Mouse (Mus musculus) layer of hippocampus, postnatal 36 days (tissue): Measurements from ENCODE around the gene Ppp1r12b. TPM values are rescaled to one million over a fixed set of nuclear protein-coding genes. Genes with fewer than 3 reads are reported as not detected.

Experiments
- DNase-seq, 2 experiments: peaks; one replicate each; pipeline ENCODE4 v3.0.0; 2022
- total RNA-seq, 2 experiments: library from RNA; stranded (reverse); gene quantifications; 2 replicates each; pipeline ENCODE4 v1.2.3; 2021

Gene Ppp1r12b
- total RNA-seq, result 10 to 100 TPM; 71.9 to 77.8 TPM

DNA sequence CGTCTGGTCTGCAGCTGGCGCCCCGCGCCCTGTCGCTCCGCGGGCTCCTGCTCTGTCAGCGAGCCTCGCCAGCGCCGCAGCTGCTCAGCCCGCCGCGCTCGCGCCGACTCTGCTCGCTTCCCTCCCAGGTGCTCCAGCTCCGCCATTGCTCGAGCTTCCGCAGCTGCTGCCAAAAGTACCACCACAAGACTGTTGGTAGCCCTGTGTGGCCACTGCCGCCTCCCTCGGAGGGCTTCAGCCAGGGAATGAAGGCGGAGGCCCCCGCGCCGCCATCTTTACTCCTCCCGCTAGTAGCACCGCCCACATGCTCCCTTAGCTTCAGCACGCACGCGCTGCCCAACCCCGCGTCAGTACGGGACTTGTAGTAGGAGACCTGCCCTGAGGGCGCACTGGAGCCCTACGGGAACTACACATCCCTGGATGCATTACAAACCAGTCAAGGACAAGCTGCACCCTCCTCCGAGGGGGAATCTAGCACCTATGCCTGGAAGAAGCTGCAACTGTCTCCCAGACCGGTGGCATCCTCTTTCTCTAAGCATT is at the start of gene Ppp1r12b:
Ppp1r12b (minus strand) TSS at position 306 of the 540 bp plus-strand sequence.
- DNase-seq, result peak; percentile 95 to 98

DNA sequence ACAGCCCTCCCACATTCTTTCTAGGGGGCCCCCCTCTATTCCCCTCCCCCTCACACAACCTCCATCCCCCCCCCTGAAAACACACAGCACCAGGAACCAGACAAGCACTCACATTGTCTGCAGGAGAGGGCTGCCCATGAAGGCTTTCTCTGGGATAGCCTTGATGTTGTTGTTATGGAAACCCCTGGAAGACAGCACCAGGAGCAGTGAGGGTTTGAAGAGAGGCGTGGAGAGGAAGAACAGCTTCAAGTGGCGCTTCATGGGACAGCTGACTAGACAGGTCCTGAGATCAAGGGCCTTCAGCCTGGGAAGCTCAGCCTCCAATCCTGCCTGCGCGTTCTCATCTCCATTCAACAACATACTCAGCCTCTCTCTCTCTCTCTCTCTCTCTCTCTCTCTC is 47.6 kb upstream of the Ppp1r12b start:
- DNase-seq, result no peak

DNA sequence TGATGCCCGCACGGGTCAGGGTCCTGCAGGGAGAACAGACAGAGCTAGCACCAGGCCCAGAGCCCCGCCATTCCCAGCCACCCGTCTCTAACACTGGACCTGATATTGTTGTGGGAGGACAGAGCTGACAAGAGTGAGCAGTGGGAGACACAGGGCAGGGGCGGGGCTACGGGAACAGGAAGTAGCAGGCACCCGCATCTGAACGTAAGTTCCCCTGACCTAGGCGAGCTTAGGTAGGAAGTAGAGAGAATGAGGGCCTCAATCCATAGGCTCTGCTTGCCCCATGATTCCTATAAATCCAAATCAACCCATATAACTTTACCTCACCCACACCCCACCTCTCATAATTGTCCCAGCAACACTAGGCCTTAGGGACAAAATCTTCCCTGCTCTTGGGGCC is 44.8 kb upstream of the Ppp1r12b start:
- no peak for DNase-seq

DNA sequence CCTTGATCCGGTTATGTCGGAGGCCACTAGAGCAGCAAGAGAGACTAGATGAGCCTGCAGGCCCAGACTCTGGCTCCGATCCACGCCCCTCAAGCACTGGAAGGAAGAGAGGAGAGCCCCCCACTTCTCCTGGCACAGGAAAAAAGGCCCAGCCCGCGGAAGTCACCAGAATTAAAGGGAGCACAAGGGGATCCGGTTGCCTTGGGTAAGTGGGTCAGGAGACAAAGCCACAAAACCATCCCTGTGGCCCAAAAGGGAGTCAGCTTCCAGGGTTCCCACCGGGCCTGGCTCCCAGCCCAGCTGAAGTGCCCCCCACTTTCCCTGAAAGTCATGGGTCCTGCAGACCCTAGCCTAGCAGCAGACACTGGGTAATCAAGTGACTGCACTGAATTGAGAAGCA is 42.5 kb upstream of the Ppp1r12b start:
- no peak for DNase-seq

DNA sequence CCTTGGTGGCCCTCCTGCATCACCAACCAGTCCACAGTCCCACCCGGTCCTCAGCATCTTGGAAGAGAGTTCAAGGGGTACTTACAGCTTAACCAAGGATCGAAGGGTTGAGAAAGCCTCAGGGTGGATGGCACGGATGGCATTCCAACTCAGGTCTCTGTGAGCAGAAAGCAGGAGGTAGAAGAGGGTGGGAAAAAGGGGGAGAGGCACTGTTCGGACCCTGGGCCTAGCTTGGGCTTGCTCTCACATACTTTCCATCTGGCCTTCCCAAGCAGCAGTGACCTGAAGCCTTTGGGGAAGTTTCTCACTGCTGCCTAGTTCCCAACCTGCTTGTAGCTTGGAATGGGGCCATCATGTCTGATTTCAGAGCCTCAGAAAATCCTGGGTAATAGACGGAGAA is 41.8 kb upstream of the Ppp1r12b start:
- no peak for DNase-seq

DNA sequence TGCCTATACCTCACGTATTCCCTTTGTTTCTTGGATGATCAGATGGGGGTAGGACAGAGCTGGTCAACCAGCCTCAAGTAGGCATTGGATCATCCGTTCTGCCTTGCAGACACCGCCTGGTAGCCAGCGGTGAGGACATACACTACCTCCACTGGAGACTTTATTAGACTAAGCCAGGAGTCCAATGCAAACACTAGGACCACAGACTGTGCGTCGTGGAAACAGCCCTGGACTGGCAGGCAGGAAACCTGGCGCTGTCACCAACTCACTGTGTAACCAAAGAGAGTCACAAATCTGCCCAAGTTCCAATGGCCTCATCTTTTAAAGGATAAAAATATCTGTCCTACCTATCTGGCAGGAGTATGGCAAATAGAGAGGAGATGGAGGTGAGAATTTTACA is 40.7 kb upstream of the Ppp1r12b start:
- no peak for DNase-seq

DNA sequence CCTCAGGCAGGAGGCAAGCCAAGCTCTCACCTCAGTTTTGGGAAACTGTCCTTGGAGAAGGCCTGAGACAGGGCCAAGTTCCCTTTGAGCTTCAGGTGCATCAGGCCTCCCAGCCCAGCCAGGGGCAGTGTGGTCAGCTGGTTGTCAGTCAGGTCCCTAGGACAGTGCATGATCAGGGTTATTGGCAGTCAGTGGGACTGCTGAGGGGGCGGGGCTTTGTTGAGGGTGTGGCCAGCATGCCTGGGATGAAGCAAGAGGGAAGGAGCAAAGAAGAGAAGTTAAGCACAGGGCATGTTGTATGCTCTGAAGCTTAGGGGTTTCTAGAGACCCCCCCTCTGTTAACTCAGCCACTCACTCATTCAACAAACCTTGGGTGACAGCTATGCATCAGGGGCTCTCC is 40.2 kb upstream of the Ppp1r12b start:
- no peak for DNase-seq

DNA sequence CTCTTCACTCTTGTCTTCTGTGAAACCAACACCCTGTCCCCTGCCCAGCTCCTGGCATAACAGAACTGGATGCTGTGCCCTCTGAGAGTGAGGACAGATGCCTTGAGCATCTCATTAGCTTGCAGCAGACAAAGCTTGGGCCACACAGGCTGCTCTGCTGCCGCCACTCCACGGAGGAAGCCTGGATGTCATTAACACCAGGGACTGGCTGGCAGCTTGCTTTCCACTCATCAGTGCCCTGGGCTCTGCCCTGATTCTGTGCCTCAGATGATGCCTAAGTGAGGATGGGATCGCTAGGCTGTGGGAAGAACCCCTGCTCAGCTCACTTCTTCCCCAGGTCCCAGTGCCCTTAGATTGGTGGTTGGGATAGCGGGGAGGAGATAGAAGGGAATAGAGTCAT is 39.7 kb upstream of the Ppp1r12b start:
- no peak for DNase-seq

DNA sequence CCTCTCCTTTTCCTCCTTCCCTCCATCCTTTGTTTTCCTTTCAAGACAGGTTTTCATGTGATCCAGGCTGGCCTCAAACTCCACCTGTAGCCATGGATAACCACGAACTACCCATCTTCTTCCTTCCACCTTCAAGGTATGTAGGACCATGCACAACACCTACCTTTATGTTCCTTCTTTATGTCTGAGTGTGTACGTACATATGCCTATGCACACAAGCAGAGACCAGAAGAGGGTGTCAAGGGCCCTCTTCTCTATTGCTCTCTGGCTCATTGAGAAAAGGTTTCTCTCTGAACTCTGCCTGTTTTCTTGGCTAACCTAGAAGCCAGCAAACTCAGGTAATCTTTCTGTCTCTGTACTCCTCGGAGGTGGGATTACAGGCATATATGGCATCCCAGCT is 39.0 kb upstream of the Ppp1r12b start:
- DNase-seq, result no peak

DNA sequence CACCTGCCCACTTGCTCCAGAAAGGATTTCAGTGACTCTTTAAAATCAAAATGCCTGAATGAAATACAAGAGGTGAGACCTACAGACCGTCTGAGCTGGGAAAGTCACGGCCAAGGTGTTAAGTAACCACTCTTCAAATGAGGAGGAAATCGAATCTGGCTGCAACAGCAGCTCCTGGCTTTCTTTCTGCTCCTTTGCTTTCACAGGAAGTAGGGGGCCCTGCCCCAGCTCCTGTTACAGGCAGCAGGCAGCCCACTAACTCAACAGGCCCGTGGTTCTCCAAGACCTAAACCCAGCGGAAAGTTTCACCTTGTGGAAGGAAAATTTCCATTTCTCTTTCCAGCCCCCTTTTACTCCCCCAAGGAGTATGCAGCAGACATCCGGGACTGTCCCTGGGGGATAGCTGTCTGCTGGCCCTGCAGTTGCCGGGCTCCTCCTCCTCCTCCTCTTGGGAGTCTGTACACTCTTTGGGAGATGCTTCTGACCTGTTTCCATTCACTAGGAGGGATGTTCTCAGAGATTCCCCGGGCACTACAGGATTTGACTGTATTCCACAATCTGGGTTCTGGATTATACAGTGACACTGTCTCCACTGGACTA is 36.4 kb upstream of the Ppp1r12b start:
- no peak for DNase-seq

DNA sequence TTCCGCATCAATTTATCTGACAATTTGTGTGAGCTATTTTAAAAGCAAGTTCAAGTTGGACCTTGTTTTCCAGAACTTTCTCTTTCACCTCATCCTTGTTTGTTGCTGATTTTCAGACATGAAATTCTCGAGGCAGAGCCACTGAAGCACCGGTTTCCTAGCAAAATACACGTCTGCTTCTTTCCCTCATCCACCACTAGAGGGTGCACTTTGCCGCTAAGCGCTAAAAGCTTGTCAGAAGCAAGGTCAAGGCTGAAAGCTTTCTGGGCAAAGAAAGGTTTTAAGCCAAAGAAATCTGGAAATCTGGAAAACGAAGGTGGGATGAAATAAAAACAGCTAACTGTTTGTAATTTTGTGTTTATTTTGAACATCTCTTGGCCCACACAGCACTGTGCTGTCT is 33.6 kb upstream of the Ppp1r12b start:
- DNase-seq, result peak; percentile 76 to 79

DNA sequence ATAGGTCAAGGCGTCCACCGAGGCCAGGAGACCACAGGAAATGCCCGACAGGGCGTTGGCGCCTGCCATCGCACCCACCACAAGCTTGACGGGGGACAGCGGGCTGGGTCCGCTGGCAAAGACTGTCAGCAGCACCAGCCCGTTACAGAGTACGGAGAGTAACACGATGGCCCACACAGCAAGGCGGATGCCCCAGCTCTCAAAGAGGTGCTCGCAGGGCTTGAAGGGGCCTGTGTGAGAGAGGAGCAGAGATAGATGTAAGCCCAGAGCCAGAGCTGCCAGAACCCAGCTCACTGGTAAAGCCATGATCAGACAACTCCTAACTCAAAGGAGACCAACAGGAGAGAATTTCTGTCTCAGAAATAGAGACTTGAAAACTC is 32.2 kb upstream of the Ppp1r12b start:
- DNase-seq, result no peak

DNA sequence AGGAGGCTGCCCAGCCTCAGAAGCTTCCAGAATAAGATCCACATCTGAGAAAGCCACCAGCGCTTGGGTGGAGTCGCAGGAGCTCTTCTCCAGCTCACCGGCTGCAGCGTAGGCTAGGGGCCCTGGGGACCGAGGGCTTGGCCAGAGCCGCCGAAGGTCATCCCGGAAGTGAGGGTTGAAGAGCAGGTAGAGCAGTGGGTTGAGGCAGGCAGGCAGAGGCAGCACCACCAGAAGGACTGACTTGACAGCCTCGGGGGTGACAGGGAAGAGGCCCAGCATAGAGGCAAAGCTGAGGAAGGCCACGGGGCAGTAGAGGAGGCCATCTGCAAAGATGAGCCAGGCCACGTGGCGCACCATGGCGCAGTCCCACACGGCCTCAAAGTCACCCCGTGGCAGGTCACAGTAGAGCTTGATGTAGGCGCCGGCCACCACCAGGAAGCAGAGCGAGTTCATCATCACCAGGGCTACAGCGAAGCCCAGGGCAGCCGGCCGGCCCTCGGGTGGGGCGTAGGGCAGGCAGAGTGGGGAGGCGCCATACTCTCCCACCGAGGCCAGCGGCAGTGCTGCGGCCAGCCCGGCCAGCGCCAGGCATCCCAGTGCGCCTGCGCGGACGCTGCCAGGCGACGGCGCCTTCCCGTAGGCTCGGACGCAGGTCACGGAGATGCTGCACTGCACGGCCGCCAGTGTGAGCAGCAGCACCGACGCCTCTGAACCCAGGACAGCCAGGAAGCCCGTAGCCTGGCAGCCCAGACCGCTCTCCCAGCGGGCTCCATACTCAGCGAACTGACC is 31.6 kb upstream of the Ppp1r12b start:
- peak; percentile 52 to 54 for DNase-seq

DNA sequence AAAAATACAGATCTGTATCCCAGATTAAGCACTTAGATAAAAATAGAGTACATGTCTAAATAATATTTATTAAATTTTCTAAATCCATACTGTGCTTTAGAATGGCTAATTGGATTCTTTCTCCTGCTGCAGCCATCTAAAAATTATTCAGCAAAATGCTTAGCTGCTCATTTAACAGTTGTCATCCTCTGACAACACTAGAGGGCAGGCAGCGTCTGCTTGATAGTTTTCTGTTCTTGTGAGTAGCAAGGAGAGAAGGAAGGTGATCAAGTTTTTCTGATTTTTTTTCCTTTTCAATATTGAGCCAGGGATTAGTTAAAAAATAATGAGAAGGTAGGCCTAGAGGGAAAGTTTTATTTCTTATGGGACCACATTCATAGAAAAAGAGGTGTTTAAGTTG is 17.2 kb upstream of the Ppp1r12b start:
- no peak for DNase-seq

DNA sequence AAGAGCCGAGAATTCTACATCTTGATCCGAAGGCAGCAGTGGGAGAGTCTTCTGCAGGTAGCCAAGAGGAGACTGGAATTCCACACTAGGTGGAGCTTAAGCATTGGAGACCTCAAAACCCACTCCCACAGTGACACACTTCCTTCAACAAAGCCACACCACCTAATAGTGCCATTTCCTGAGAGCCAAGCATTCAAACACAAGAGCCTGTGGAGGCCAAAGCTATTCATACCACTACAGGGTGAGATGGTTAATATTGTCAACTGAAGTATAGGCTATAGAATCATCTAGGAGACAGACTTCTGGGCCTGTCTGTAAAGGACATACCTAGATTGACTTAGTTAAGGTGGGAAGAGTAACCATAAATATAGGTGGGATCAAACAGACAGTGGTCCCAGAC is 9.7 kb upstream of the Ppp1r12b start:
- DNase-seq, result no peak

DNA sequence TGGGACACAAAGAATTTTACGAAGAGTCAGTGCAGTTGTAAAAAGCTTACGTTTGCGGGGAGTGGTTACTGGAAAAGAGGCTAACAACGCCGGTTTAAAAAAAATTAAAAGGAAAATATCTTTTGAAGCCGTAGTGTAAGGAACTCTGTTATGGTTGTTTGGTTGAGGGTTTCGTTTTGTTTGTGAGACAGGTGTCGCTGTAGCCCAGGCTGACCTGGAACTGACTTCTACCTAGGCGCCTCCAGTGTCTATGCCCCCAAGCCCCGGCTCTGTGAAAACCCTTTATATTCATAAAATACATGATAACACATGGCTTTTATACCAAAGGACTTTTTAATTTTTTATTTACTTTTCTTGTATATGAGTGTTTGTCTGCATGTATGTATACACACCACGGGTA is 7.1 kb upstream of the Ppp1r12b start:
- no peak for DNase-seq

DNA sequence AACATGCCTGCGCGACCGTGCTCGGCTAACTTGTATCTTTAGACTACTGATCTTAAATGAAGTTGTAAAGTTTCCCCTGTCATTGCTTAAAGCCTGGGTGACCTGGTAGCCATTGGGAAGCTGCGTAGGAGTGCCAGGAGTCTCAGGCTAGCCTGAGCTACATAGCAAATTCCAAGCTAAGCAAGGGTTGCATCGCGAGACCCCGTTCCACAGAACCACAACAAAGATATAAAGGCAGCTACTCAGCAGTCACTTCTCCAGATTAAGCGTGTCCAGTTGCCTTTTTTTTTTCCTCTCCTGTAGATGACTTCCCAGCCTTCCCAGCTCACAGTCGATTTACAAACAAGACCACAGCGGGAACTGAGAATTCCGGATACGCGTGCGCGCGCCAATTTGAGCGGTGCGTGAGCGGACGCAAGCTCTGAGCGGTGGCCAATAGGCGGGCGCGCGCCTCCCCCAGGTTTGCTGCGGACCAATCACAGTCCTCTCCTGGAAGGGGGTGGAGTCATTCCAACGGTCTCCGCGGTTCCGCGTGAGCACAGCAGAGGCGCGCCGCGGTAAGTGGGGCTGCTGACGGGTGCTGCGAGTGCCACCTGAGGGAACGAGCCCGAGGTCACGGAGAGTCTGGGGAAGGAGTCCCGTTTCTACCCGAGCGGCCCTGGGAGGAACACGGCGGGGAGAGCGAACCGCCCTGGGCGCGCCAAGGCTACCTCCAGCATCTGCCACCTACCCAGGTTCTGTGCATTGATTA is 6.5 kb upstream of the Ppp1r12b start, which contains the start of gene Ube2t:
Ube2t (plus strand) TSS at position 513 of the 751 bp plus-strand sequence.
- DNase-seq, result peak; percentile 93

DNA sequence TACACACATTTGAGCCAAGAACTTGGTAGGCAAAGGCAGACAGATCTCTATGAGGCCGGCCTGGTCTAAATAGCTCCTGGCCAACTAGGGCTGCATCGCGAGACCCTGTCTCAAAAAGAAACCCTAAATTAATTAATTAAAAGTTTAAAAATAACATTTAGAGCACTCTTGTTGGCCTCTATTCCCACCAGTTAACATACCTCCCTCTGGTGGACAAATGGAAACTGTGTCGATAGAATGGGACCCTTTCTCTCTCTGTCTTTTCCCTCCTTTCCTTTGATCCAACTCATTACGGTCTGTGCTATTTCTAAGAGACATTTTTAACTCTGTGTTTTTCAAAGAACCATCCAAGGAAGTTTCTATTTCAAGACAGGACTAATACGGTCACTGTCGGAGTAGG is 4.9 kb upstream of the Ppp1r12b start:
- no peak for DNase-seq

DNA sequence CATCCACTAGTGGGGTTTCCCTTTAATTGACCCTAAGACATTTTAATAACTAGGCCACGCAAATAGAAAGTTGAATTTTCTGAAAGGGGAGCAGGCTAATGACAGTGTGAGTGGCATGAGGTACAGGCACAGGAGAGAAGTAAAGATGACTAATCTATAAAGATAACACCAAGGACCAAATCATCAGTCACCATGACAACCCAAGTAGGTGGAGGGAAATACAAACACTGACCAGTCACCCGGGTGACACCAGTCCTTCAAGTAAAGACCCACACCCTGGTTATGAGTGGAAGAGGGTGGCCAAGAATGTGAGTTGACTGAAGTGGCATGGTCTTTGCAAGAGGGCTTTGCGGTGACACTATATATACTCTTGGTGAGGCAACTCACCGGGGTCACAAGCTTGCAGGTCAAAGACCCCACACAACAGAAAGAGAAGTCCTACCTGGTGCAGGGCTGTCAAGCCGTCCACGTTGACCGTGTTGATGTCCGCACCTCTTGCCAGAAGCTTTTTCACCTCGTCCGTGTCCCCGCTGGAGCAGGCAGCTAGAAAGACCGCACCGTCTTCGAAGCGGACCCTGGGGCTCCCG is 599 bp downstream of the Ppp1r12b start:
- no peak for DNase-seq

DNA sequence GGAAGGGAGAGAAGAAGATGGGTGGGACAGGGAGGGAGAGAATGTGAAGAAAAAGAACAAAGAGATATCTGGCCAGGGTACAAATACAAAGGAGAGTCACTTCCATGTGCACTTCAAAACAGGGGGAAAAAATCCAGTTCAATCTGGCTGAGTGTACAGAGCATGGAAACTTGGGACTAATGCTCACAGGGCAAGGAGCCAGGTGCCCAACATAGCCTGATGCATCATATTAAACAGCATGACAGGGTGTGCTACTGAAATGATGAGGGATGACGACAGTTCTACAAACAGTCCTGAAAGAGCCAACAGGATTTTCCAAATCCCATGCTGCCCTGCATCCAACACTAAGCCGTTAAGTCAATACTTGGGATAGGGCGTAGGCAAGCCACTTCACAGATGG is 5.8 kb downstream of the Ppp1r12b start:
- no peak for DNase-seq

DNA sequence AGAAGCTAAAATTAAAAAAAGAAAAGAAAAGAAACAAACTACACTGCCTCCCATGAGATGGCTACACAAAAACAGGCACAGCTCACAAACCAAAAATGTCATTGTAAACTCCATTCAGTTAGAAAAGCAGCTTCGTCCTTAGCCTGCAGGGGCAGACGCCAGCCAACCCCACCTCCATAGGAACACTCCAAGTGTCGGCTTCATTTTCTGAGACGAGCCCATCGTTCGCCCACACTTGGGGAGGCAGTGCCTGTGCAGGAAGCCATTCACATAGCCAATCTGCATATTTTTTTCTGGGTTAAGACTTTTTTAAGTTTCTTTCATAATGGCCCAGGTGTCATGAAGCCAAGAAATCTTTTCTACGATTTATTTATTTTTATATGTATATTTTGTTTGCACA is 8.2 kb downstream of the Ppp1r12b start:
- DNase-seq, result no peak

DNA sequence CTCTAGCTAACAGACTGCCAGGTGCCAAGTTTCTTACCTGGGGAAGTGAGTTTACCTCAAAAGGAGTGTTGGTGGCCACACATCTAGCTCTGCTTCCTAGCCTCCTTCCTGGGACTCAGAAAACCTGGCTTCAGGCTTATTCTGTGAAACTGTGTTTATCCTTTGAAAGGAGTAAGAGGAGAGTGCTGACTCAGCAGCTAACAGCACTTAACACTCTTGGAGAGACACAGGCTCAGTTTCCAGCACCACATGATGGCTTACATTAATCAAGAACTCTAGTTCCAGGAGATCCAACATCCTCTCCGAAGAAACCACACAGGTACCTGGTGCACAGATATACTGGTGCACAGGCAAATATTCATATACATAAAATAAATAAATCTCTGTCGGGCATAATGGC is 12.8 kb downstream of the Ppp1r12b start:
- no peak for DNase-seq

DNA sequence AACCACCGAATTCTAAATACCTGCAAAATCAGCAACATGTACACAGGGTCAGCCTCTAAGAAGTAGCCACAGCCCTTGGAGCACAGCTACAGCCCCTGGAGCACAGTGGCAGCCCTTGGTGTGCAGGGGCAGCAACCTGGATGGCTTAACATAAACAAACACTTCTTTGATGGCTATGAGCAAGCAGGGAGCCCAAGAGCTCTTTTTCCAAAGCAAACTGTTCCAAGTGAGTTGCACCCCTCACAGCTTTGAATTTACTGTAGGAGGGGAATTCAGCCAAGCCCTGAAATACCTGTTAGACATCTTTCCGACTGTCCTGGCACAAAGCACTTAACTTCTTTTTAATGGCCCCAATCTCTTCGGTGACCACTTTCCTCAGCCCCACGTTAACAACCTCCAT is 14.9 kb downstream of the Ppp1r12b start:
- DNase-seq, result no peak
